In the genomic region with DNA sequence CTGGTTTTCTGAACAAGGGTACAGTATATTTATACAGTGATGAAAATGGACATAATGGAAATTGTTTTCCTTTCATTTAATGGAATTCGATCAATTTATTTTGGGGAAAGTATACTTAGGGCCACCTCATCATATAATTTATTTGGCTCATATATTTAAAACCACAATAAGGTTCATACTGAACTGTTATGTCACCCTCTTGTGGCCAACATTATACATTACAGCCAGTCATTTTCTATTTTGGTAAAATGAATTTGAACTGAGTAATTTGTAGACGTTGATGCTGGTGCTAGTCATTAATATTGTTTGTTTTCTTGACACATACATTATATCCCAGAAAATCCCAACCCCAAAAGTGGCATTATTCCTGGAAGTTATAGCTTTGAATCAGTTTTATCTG, we compare ENCODE assay signal across 12 mouse cellular contexts. TPM values are rescaled to one million over a fixed set of nuclear protein-coding genes. Genes with fewer than 3 reads are reported as not detected.
DNase-seq lines count a peak whose midpoint lies in the region; ATAC-seq and TF ChIP-seq lines count a peak whose summit lies in the region.
"Had no signal": no experiment of that assay in that cellular context is flagged by ENCODE, and none has a peak within 500 bp of the region (broad histone marks: within the 10 kb centered on the region; RNA-seq: fewer than 3 reads in every experiment).

No protein-coding gene starts in this region.

- H3K9me3 ChIP-seq in kidney, embryonic 14.5 days (ENCODE audit: control insufficient read depth, low read length) = no peaks in the 10 kb centered on the region
- H3K9me3 ChIP-seq in E14TG2a.4 (ENCODE audit: low read length) = no peaks in the 10 kb centered on the region
- no peaks in the 10 kb centered on the region for H3K9me3 ChIP-seq in forebrain, embryonic 15.5 days
- H3K9me3 ChIP-seq: limb, embryonic 13.5 days had no signal

- H3K4me3 ChIP-seq in kidney, embryonic 14.5 days (ENCODE audit: low read length) = no peak overlapping the region
- H3K4me3 ChIP-seq in E14TG2a.4 (replicated peaks; ENCODE audit: low read length) = no peak overlapping the region
- no peak overlapping the region for H3K4me3 ChIP-seq in forebrain, embryonic 15.5 days
- H3K4me3 ChIP-seq: limb, embryonic 13.5 days had no signal

- peak; percentile 12 for DNase-seq in kidney, postnatal 14 days
- DNase-seq in adipocyte (ENCODE audit: low spot score) = peak; percentile 55
- DNase-seq in lung, postnatal 36 days = peak; percentile 49
- no peak for DNase-seq in right cerebral cortex, postnatal 36 days (ENCODE audit: low spot score in 2 of 2)
- no peak for DNase-seq in urinary bladder, postnatal 36 days (ENCODE audit: low spot score in 2 of 2)
- DNase-seq: cerebellum, adult 9-11 months; right cerebral cortex, adult 18-20 months had no signal

- H3K4me1 ChIP-seq in kidney, embryonic 14.5 days (ENCODE audit: control insufficient read depth, insufficient read depth, low read length) = no peaks in the 10 kb centered on the region
- no peaks in the 10 kb centered on the region for H3K4me1 ChIP-seq in E14TG2a.4 (replicated peaks; ENCODE audit: low read depth, low read length)
- H3K4me1 ChIP-seq in forebrain, embryonic 15.5 days = no peaks in the 10 kb centered on the region
- H3K4me1 ChIP-seq: limb, embryonic 13.5 days had no signal

- peak; percentile 88 for TF ChIP-seq CTCF in E14TG2a.4 (conservative IDR thresholded peaks at IDR 0.05; ENCODE audit: low read length)

- no peak overlapping the region for H3K27ac ChIP-seq in kidney, embryonic 14.5 days (ENCODE audit: low read depth, low read length)
- no peak overlapping the region for H3K27ac ChIP-seq in forebrain, embryonic 15.5 days (replicated peaks)
- H3K27ac ChIP-seq: limb, embryonic 13.5 days had no signal

- no peak overlapping the region for H3K4me2 ChIP-seq in kidney, embryonic 14.5 days (replicated peaks; ENCODE audit: low read depth, low read length)
- H3K4me2 ChIP-seq in forebrain, embryonic 15.5 days (replicated peaks) = no peak overlapping the region
- H3K4me2 ChIP-seq: heart, embryonic 11.5 days; limb, embryonic 13.5 days had no signal

- H3K9ac ChIP-seq in kidney, embryonic 14.5 days (ENCODE audit: low read depth, low read length) = no peak overlapping the region
- H3K9ac ChIP-seq in forebrain, embryonic 15.5 days (replicated peaks) = no peak overlapping the region
- H3K9ac ChIP-seq: limb, embryonic 13.5 days had no signal

- WGBS in kidney, embryonic 14.5 days = 61% methylated on average over 2 of the region's 2 CpGs
- 42% methylated on average over 2 of the region's 2 CpGs for WGBS in forebrain, embryonic 15.5 days

- H3K27me3 ChIP-seq in kidney, embryonic 14.5 days (ENCODE audit: control insufficient read depth, insufficient read depth, low read length) = no peaks in the 10 kb centered on the region
- no peaks in the 10 kb centered on the region for H3K27me3 ChIP-seq in E14TG2a.4 (ENCODE audit: insufficient read depth, low read length)
- H3K27me3 ChIP-seq in forebrain, embryonic 15.5 days = no peaks in the 10 kb centered on the region
- H3K27me3 ChIP-seq: limb, embryonic 13.5 days had no signal

- ATAC-seq in kidney, embryonic 14.5 days (ENCODE audit: low FRiP score, low TSS enrichment) = no peak
- no peak for ATAC-seq in forebrain, embryonic 15.5 days (replicated peaks)

- H3K36me3 ChIP-seq in kidney, embryonic 14.5 days (ENCODE audit: control insufficient read depth, insufficient read depth, low read length) = peaks cover 56% of the 10 kb centered on the region
- H3K36me3 ChIP-seq in E14TG2a.4 (ENCODE audit: insufficient read depth, low read length) = peaks cover 61% of the 10 kb centered on the region
- peaks cover 29% of the 10 kb centered on the region for H3K36me3 ChIP-seq in forebrain, embryonic 15.5 days

RNA-seq across cellular contexts. Expression of gene Ubr3, which starts 58.6 kb away (rescaled TPM):
- polyA plus RNA-seq in kidney, embryonic 14.5 days (2014; fragmentation: Nextera tagmentation; extraction: Ambion mirVana) = 18.6 and 20.7 TPM in 2 replicates
- 15.2 and 16.2 TPM in 2 replicates for polyA plus RNA-seq in forebrain, embryonic 15.5 days (2015; fragmentation: Nextera tagmentation; extraction: Ambion mirVana)

Comparison
In these comparisons a context has a peak if more than half of its experiments do, and no peak if none do; other contexts are left out.
1. DNase-seq: peak in kidney, postnatal 14 days (single experiment), adipocyte (single experiment) and lung, postnatal 36 days (single experiment); none in right cerebral cortex, postnatal 36 days (0 of 2) and urinary bladder, postnatal 36 days (0 of 2).